Mouse (Mus musculus) embryonic fibroblast, embryonic 13.5 days (primary cell): ENCODE results near the gene H2-Ob. TPM values are rescaled to one million over a fixed set of nuclear protein-coding genes. Genes with fewer than 3 reads are reported as not detected.

Experiments
- H3K27ac ChIP-seq: 2 replicates; pipeline ENCODE4 v1.5.1; 2012; ENCODE audit warnings: low read length, control low read depth, inconsistent platforms; ENCODE audit not compliant: insufficient read depth
- H3K4me1 ChIP-seq: 2 replicates; pipeline ENCODE4 v1.6.1; 2011; ENCODE audit warnings: low read length; ENCODE audit not compliant: control insufficient read depth, insufficient read depth
- H3K4me3 ChIP-seq: 2 replicates; pipeline ENCODE4 v1.5.1; 2011; ENCODE audit warnings: mild to moderate bottlenecking, control low read depth, low read length; ENCODE audit not compliant: insufficient read depth
- CTCF ChIP-seq: IDR thresholded peaks from 2 replicates; pipeline ENCODE4 v1.5.1; 2011; ENCODE audit warnings: mild to moderate bottlenecking, control low read depth, low read length, moderate library complexity, borderline replicate concordance; ENCODE audit not compliant: insufficient read depth
- POLR2A ChIP-seq: IDR thresholded peaks from 2 replicates; pipeline ENCODE4 v1.6.1; 2011; ENCODE audit warnings: low read depth, mild to moderate bottlenecking, control low read depth, low read length, moderate library complexity
- polyA plus RNA-seq: library from polyadenylated mRNA; stranded (reverse); fragments of >200 nt; gene quantifications from 2 replicates; pipeline ENCODE4 v1.2.4, GENCODE M21; 2011; ENCODE audit warnings: low read depth; ENCODE audit not compliant: missing spikeins, insufficient read length

The H2-Ob gene
- polyA plus RNA-seq, 1 experiment = not detected

GRCm38 (mm10) chr17:34270230-34270629, 31.5 kb downstream of the H2-Ob start:
- no peak overlapping the region for H3K4me3 ChIP-seq
- TF ChIP-seq CTCF (no peak), POLR2A (no peak)
- H3K27ac ChIP-seq = no peak overlapping the region
- no peaks in the 10 kb centered on the region for H3K4me1 ChIP-seq

GRCm38 (mm10) chr17:34270940-34271339, 32.2 kb downstream of the H2-Ob start:
- no peak overlapping the region for H3K4me3 ChIP-seq
- TF ChIP-seq CTCF (no peak), POLR2A (no peak)
- no peaks in the 10 kb centered on the region for H3K4me1 ChIP-seq
- no peak overlapping the region for H3K27ac ChIP-seq

GRCm38 (mm10) chr17:34272102-34272501, 33.4 kb downstream of the H2-Ob start:
- no peaks in the 10 kb centered on the region for H3K4me1 ChIP-seq
- no peak overlapping the region for H3K4me3 ChIP-seq
- no peak overlapping the region for H3K27ac ChIP-seq
- TF ChIP-seq POLR2A (no peak), CTCF (no peak)

GRCm38 (mm10) chr17:34280499-34281038, 41.9 kb downstream of the H2-Ob start:
- Histone ChIP-seq H3K27ac (no peak overlapping the region), H3K4me3 (no peak overlapping the region), H3K4me1 (no peaks in the 10 kb centered on the region)
- TF ChIP-seq CTCF (no peak), POLR2A (no peak)

- no peaks in the 10 kb centered on the region for H3K4me1 ChIP-seq
- H3K27ac ChIP-seq = no peak overlapping the region
- no peak overlapping the region for H3K4me3 ChIP-seq
- TF ChIP-seq CTCF (no peak), POLR2A (no peak)
These were observed 43.1 kb downstream of the H2-Ob start for GRCm38 (mm10) chr17:34281836-34282235.

- Histone ChIP-seq H3K4me1 (no peaks in the 10 kb centered on the region), H3K27ac (no peak overlapping the region), H3K4me3 (no peak overlapping the region)
- TF ChIP-seq POLR2A = no peak
- TF ChIP-seq CTCF = no peak
These were observed 46.7 kb downstream of the H2-Ob start for GRCm38 (mm10) chr17:34285371-34285770.

- Histone ChIP-seq H3K4me3 (no peak overlapping the region), H3K4me1 (no peaks in the 10 kb centered on the region), H3K27ac (no peak overlapping the region)
- TF ChIP-seq CTCF = peak; percentile 46; the same call in 1 of the 2 replicates
- TF ChIP-seq POLR2A = no peak
These were observed 47.1 kb downstream of the H2-Ob start for GRCm38 (mm10) chr17:34285848-34286247.

- TF ChIP-seq CTCF (no peak), POLR2A (no peak)
- Histone ChIP-seq H3K4me1 (no peaks in the 10 kb centered on the region), H3K27ac (no peak overlapping the region), H3K4me3 (no peak overlapping the region)
These were observed 47.8 kb downstream of the H2-Ob start for GRCm38 (mm10) chr17:34286501-34286900.

GRCm38 (mm10) chr17:34286999-34287398, 48.3 kb downstream of the H2-Ob start:
- TF ChIP-seq CTCF (no peak), POLR2A (no peak)
- no peak overlapping the region for H3K4me3 ChIP-seq
- no peak overlapping the region for H3K27ac ChIP-seq
- no peaks in the 10 kb centered on the region for H3K4me1 ChIP-seq

GRCm38 (mm10) chr17:34287648-34288047, 48.9 kb downstream of the H2-Ob start, which contains the start of gene H2-Aa:
Gene H2-Aa (minus strand): TSS chr17:34287823.
- TF ChIP-seq POLR2A (no peak), CTCF (no peak)
- no peaks in the 10 kb centered on the region for H3K4me1 ChIP-seq
- no peak within 1 kb of the TSS for H3K4me3 ChIP-seq
- H3K27ac ChIP-seq = no peak within 1 kb of the TSS

- no peaks in the 10 kb centered on the region for H3K4me1 ChIP-seq
- no peak overlapping the region for H3K4me3 ChIP-seq
- no peak for TF ChIP-seq POLR2A
- TF ChIP-seq CTCF = no peak
- no peak overlapping the region for H3K27ac ChIP-seq
These were observed 49.4 kb downstream of the H2-Ob start for GRCm38 (mm10) chr17:34288131-34288530.
